Mouse (Mus musculus): Measurements from ENCODE around the gene Med12l. TPM values are rescaled to one million over a fixed set of nuclear protein-coding genes. Genes with fewer than 3 reads are reported as not detected.
A peak's percentile ranks its signal among the peaks of the same experiment; 100 is the strongest.
"Not testable (repeated sequence)": the region's sequence is repeated elsewhere in the genome, so short reads cannot be mapped to it uniquely, and the experiment has no call there.

Gene Med12l
- polyA plus RNA-seq, 1 experiment from 2014 or later = 0.57 TPM

GRCm38 (mm10) chr3:59022251-59022650 lies 16.6 kb downstream of the Med12l start:
- DNase-seq (ENCODE audit: low spot score) = no peak

GRCm38 (mm10) chr3:59022971-59023370 lies 17.3 kb downstream of the Med12l start:
- no peak for DNase-seq (ENCODE audit: low spot score)

- DNase-seq (ENCODE audit: low spot score) = no peak
Measured at GRCm38 (mm10) chr3:59024531-59025192, 19.0 kb downstream of the Med12l start.

- no peak for DNase-seq (ENCODE audit: low spot score)
Measured at GRCm38 (mm10) chr3:59025193-59025535, 19.5 kb downstream of the Med12l start.

GRCm38 (mm10) chr3:59028696-59029095 lies 23.1 kb downstream of the Med12l start:
- no peak for DNase-seq (ENCODE audit: low spot score)

GRCm38 (mm10) chr3:59030986-59031385 lies 25.4 kb downstream of the Med12l start:
- DNase-seq (ENCODE audit: low spot score) = no peak

GRCm38 (mm10) chr3:59041487-59041886 lies 35.9 kb downstream of the Med12l start:
- DNase-seq (ENCODE audit: low spot score) = no peak

GRCm38 (mm10) chr3:59054834-59055535 lies 49.4 kb downstream of the Med12l start:
- no peak for DNase-seq (ENCODE audit: low spot score)

- DNase-seq (ENCODE audit: low spot score) = peak; percentile 75
Measured at GRCm38 (mm10) chr3:59059022-59059541, 53.5 kb downstream of the Med12l start.

- DNase-seq (ENCODE audit: low spot score) = no peak
Measured at GRCm38 (mm10) chr3:59060131-59060530, 54.5 kb downstream of the Med12l start.

- no peak for DNase-seq (ENCODE audit: low spot score)
Measured at GRCm38 (mm10) chr3:59062141-59062540, 56.5 kb downstream of the Med12l start.

GRCm38 (mm10) chr3:59063431-59063830 lies 57.8 kb downstream of the Med12l start:
- no peak for DNase-seq (ENCODE audit: low spot score)

GRCm38 (mm10) chr3:59065937-59066336 lies 60.3 kb downstream of the Med12l start:
- DNase-seq (ENCODE audit: low spot score) = no peak

- no peak for DNase-seq (ENCODE audit: low spot score)
Measured at GRCm38 (mm10) chr3:59066558-59067294, 61.1 kb downstream of the Med12l start.

- DNase-seq (ENCODE audit: low spot score) = not testable (repeated sequence)
Measured at GRCm38 (mm10) chr3:59069071-59069470, 63.4 kb downstream of the Med12l start.

- peak; percentile 24 for DNase-seq (ENCODE audit: low spot score)
Measured at GRCm38 (mm10) chr3:59077278-59077677, 71.7 kb downstream of the Med12l start.

GRCm38 (mm10) chr3:59078585-59078984 lies 73.0 kb downstream of the Med12l start:
- DNase-seq (ENCODE audit: low spot score) = no peak

- peak; percentile 85 for DNase-seq (ENCODE audit: low spot score)
Measured at GRCm38 (mm10) chr3:59079327-59079726, 73.7 kb downstream of the Med12l start.

GRCm38 (mm10) chr3:59080293-59080916 lies 74.8 kb downstream of the Med12l start:
- no peak for DNase-seq (ENCODE audit: low spot score)

GRCm38 (mm10) chr3:59080919-59081318 lies 75.3 kb downstream of the Med12l start:
- peak; percentile 85 for DNase-seq (ENCODE audit: low spot score)

GRCm38 (mm10) chr3:59092702-59093101 lies 87.1 kb downstream of the Med12l start:
- no peak for DNase-seq (ENCODE audit: low spot score)

GRCm38 (mm10) chr3:59097421-59097820 lies 91.8 kb downstream of the Med12l start:
- no peak for DNase-seq (ENCODE audit: low spot score)

All from thymus, postnatal 0 days (tissue).